Mouse (Mus musculus): ENCODE measurements around the gene Exoc6b. TPM values are rescaled to one million over a fixed set of nuclear protein-coding genes. Genes with fewer than 3 reads are reported as not detected.

Gene Exoc6b
- total and polyA plus RNA-seq, 2 experiments from 2014 or later, result 8.0 to 10.2 TPM

GRCm38 (mm10) chr6:84598725-84599124 lies 470.6 kb downstream of the Exoc6b start:
- Histone ChIP-seq H3K36me3 (replicated peaks; ENCODE audit: control insufficient read depth, insufficient read depth, low read length) (no peaks in the 10 kb centered on the region), H3K9ac (replicated peaks; ENCODE audit: low read depth, low read length) (no peak overlapping the region), H3K27me3 (ENCODE audit: control insufficient read depth, insufficient read depth, low read length) (no peaks in the 10 kb centered on the region), H3K4me3 (ENCODE audit: low read depth, low read length) (no peak overlapping the region), H3K4me2 (ENCODE audit: low read depth, low read length) (no peak overlapping the region), H3K4me1 (ENCODE audit: control insufficient read depth, insufficient read depth) (no peaks in the 10 kb centered on the region), H3K9me3 (replicated peaks; ENCODE audit: control insufficient read depth, low read length) (no peaks in the 10 kb centered on the region), H3K27ac (ENCODE audit: low read depth) (no peak overlapping the region)
- DNase-seq (ENCODE audit: low spot score), result no peak
- WGBS, result 72% methylated on average over 3 of the region's 3 CpGs
- TF ChIP-seq CTCF (IDR thresholded peaks at IDR 0.05; ENCODE audit: low read depth), result no peak
- TF ChIP-seq EP300 (IDR thresholded peaks at IDR 0.05; ENCODE audit: low read depth), result no peak
- ATAC-seq (ENCODE audit: insufficient read depth, low read depth), result no peak

DNA sequence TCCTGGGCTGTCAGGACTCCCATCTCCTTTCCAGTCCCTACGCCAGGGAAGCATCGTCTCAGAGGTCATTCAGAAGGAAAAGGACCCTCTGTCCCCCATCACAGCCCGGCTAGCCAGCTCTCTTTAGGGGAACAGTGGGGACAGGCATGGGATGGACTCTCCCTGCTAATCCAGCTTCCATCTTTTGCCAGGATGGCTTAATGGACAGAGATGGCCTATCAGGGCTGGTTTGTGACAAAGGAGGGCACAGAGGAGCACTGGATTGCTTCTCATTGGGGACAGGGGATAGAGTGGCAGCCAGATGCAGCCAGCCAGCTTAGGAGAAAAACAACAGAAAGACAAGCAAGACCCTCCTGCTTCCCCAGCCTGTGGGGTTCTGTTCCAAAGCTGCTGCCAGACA lies 474.7 kb downstream of the Exoc6b start:
- Histone ChIP-seq H3K9ac (replicated peaks; ENCODE audit: low read depth, low read length) (no peak overlapping the region), H3K36me3 (replicated peaks; ENCODE audit: control insufficient read depth, insufficient read depth, low read length) (no peaks in the 10 kb centered on the region), H3K9me3 (replicated peaks; ENCODE audit: control insufficient read depth, low read length) (no peaks in the 10 kb centered on the region), H3K27me3 (ENCODE audit: control insufficient read depth, insufficient read depth, low read length) (peaks cover 9% of the 10 kb centered on the region), H3K4me2 (ENCODE audit: low read depth, low read length) (no peak overlapping the region), H3K4me1 (ENCODE audit: control insufficient read depth, insufficient read depth) (no peaks in the 10 kb centered on the region), H3K4me3 (ENCODE audit: low read depth, low read length) (no peak overlapping the region), H3K27ac (ENCODE audit: low read depth) (no peak overlapping the region)
- 60% methylated on average over 3 of the region's 3 CpGs for WGBS
- ATAC-seq (ENCODE audit: insufficient read depth, low read depth) (no peak), DNase-seq (ENCODE audit: low spot score) (no peak)
- TF ChIP-seq CTCF (IDR thresholded peaks at IDR 0.05; ENCODE audit: low read depth) (no peak), EP300 (IDR thresholded peaks at IDR 0.05; ENCODE audit: low read depth) (no peak)

- no peak for TF ChIP-seq EP300 (IDR thresholded peaks at IDR 0.05; ENCODE audit: low read depth)
- H3K27ac ChIP-seq (ENCODE audit: low read depth), result no peak within 1 kb of the TSS
- ATAC-seq (ENCODE audit: insufficient read depth, low read depth) (no peak), DNase-seq (ENCODE audit: low spot score) (no peak)
- H3K4me3 ChIP-seq (ENCODE audit: low read depth, low read length), result no peak within 1 kb of the TSS
- H3K4me2 ChIP-seq (ENCODE audit: low read depth, low read length), result no peak within 1 kb of the TSS
- 86% methylated on average over 10 of the region's 10 CpGs for WGBS
- H3K27me3 ChIP-seq (ENCODE audit: control insufficient read depth, insufficient read depth, low read length), result peaks cover 19% of the 10 kb centered on the region
- H3K9me3 ChIP-seq (replicated peaks; ENCODE audit: control insufficient read depth, low read length), result no peaks in the 10 kb centered on the region
- H3K36me3 ChIP-seq (replicated peaks; ENCODE audit: control insufficient read depth, insufficient read depth, low read length), result no peaks in the 10 kb centered on the region
- H3K9ac ChIP-seq (replicated peaks; ENCODE audit: low read depth, low read length), result no peak within 1 kb of the TSS
- H3K4me1 ChIP-seq (ENCODE audit: control insufficient read depth, insufficient read depth), result no peaks in the 10 kb centered on the region
Measured at GRCm38 (mm10) chr6:84593693-84594092, 475.6 kb downstream of the Exoc6b start, which contains the start of gene Cyp26b1. Gene Cyp26b1 (minus strand): TSS chr6:84593908.

DNA sequence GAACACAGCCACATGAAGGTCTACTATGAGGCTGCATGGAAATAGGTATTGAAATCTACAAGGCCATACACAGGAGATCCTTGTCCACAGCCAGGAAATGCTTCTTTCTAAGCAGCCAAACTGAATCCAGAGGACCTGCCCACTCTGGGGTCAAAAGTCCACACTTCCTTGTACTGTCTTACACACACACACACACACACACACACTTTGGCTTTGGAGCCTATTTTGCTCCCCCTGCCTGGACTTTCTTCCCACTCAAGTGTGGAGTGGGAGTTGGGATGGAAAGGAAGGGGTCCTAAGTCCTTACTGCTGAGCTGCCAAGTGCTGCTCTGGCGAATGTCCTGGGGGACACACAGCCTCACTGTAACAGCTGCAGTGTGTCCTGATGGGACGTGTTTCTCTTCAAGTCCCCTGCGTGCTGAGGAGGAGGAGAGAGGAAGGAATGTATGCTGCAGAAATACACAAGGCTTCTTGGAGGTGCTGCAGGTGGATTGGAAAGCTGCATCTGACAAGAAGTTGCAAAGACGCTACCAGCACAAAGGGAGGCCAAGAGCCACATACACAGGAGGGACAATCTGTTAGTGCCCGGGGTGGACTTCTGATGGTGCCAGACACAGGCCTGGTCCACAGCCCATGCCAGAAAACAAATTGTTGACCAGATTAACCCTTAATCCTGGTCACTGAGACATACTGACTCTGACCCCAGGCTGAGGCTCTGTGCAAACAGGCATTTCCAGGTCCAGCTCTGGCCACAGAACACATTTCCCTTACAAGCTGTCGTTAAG lies 478.2 kb downstream of the Exoc6b start:
- no peak overlapping the region for H3K27ac ChIP-seq (ENCODE audit: low read depth)
- peaks cover 43% of the 10 kb centered on the region for H3K27me3 ChIP-seq (ENCODE audit: control insufficient read depth, insufficient read depth, low read length)
- no peak for ATAC-seq (ENCODE audit: insufficient read depth, low read depth)
- TF ChIP-seq CTCF (IDR thresholded peaks at IDR 0.05; ENCODE audit: low read depth) (no peak), EP300 (IDR thresholded peaks at IDR 0.05; ENCODE audit: low read depth) (no peak)
- H3K36me3 ChIP-seq (replicated peaks; ENCODE audit: control insufficient read depth, insufficient read depth, low read length), result no peaks in the 10 kb centered on the region
- no peak for DNase-seq (ENCODE audit: low spot score)
- no peak overlapping the region for H3K9ac ChIP-seq (replicated peaks; ENCODE audit: low read depth, low read length)
- no peak overlapping the region for H3K4me3 ChIP-seq (ENCODE audit: low read depth, low read length)
- H3K4me1 ChIP-seq (ENCODE audit: control insufficient read depth, insufficient read depth), result peaks cover 8% of the 10 kb centered on the region
- H3K9me3 ChIP-seq (replicated peaks; ENCODE audit: control insufficient read depth, low read length), result no peaks in the 10 kb centered on the region
- no peak overlapping the region for H3K4me2 ChIP-seq (ENCODE audit: low read depth, low read length)
- WGBS, result 56% methylated on average over 6 of the region's 6 CpGs

DNA sequence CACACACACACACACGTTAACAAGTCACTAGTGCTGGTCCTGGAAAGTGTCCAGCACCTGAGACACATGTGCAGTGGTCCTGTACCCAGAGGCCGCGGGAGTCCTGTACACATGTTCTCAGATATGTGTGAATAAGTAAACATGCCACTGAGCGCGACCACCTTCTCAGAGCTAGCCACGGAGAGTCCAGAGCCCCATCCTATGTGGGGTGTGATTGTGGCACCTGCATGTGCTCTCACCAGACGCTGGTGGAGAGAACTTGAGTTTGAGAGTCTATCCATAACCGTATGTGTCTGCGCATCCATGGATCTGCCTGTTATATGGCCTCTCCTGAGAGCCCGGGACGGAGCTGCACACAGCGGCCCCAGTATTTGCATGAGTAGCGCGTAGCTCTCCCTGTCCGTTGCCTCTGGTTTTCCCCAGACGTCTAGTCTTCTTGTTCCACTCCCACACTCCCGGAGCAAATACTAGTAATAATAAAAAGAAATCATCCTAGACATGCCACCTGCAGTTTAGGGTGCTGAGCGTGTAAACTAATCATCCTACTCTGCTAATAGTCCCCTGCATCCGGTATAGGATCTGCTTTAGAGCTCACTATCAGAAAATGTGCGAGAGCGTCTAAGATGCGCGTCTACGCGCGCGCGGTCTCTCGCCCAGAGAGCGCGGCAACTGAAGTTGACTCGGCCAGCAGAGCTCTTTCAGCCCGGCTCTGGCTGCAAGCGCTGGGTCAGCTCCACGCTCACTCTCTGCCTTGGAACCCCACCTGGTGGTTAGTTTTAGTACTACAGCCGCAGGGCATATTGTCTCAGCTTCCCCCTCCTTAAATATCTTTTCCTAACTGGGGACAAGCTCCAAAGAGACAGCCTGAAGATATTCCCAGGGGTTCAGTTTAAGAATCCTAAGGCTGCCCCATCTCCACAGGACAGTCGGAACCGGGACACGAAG lies 479.3 kb downstream of the Exoc6b start:
- peaks cover 53% of the 10 kb centered on the region for H3K27me3 ChIP-seq (ENCODE audit: control insufficient read depth, insufficient read depth, low read length)
- peak overlapping the region; percentile 8; the same call in 1 of the 2 replicates for H3K4me3 ChIP-seq (ENCODE audit: low read depth, low read length)
- peak; percentile 74 for DNase-seq (ENCODE audit: low spot score)
- WGBS, result 4% methylated on average over 39 of the region's 39 CpGs
- H3K9me3 ChIP-seq (replicated peaks; ENCODE audit: control insufficient read depth, low read length), result no peaks in the 10 kb centered on the region
- H3K9ac ChIP-seq (replicated peaks; ENCODE audit: low read depth, low read length), result no peak overlapping the region
- H3K36me3 ChIP-seq (replicated peaks; ENCODE audit: control insufficient read depth, insufficient read depth, low read length), result no peaks in the 10 kb centered on the region
- H3K27ac ChIP-seq (ENCODE audit: low read depth), result no peak overlapping the region
- peak overlapping the region; percentile 45 for H3K4me2 ChIP-seq (ENCODE audit: low read depth, low read length)
- TF ChIP-seq EP300 (IDR thresholded peaks at IDR 0.05; ENCODE audit: low read depth) (no peak), CTCF (IDR thresholded peaks at IDR 0.05; ENCODE audit: low read depth) (peak; percentile 95)
- peaks cover 13% of the 10 kb centered on the region for H3K4me1 ChIP-seq (ENCODE audit: control insufficient read depth, insufficient read depth)
- ATAC-seq (ENCODE audit: insufficient read depth, low read depth), result peak; percentile 75

Measured in heart, postnatal 0 days (tissue).